Mouse (Mus musculus): Measurements from ENCODE around the gene Gsdme. TPM values are rescaled to one million over a fixed set of nuclear protein-coding genes. Genes with fewer than 3 reads are reported as not detected.
A peak's percentile ranks its signal among the peaks of the same experiment; 100 is the strongest.

Gsdme gene
- total and polyA plus RNA-seq, 2 experiments = 1.2 to 1.4 TPM

DNA sequence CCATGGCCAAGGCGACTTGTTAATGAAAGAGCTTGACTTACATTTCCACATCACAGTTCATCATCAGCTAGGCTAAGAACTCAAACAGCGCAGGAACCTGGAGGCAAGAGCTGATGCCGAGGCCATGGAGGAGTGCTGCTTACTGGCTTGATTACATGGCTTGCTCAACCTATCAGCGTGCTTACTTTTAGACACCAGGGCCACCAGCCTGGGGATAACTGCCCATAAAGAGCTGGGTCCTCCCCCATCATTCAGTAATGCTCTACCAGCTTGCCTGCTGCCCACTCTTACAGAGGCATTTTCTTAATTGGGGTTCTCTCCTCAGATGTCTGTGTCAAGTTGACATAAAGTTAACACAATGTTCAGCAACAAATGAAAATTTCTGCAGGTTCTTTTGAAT lies 58.6 kb downstream of the Gsdme start:
- Histone ChIP-seq H3K4me3 (ENCODE audit: insufficient read depth, low read depth, low read length) (no peak overlapping the region), H3K4me1 (ENCODE audit: control insufficient read depth, insufficient read depth, low read length) (no peaks in the 10 kb centered on the region), H3K36me3 (ENCODE audit: control insufficient read depth, insufficient read depth, low read length) (peaks cover 6% of the 10 kb centered on the region; the same call in 1 of the 2 replicates), H3K79me2 (ENCODE audit: control insufficient read depth, insufficient read depth, low read length) (no peaks in the 10 kb centered on the region), H3K27me3 (ENCODE audit: control insufficient read depth, insufficient read depth, low read length) (no peaks in the 10 kb centered on the region), H3K27ac (replicated peaks; ENCODE audit: insufficient read depth, low read depth, low read length) (no peak overlapping the region), H3K9ac (ENCODE audit: low read depth, low read length) (no peak overlapping the region)
- DNase-seq (ENCODE audit: extremely low read depth, low read depth, low spot score) = no peak
- TF ChIP-seq CTCF (IDR thresholded peaks at IDR 0.05; ENCODE audit: low read depth, low read length) (no peak), POLR2A (IDR thresholded peaks at IDR 0.05; ENCODE audit: extremely low read depth, insufficient read depth, low read length) (no peak)
- 96% methylated on average over 4 of the region's 4 CpGs for WGBS

DNA sequence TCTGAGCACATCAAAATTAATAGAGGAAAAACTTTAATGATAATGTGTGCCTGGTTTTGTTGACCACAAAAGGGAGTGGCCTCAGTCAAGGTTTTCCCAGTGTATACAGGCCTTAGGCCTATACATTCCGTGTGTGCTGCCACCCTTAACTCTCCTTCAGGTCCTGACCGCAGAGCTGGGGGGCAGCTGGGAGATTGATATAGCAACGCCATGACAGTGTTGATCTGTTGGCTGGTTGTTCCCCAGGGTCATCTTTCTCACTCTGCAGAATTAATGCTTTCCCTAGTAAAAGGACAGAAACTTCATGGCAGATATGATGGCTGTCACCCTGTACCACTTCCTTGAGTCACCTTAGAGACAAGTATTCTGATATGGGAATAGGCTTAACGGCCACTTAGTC lies 59.3 kb downstream of the Gsdme start:
- Histone ChIP-seq H3K27me3 (ENCODE audit: control insufficient read depth, insufficient read depth, low read length) (no peaks in the 10 kb centered on the region), H3K4me3 (ENCODE audit: insufficient read depth, low read depth, low read length) (no peak overlapping the region), H3K36me3 (ENCODE audit: control insufficient read depth, insufficient read depth, low read length) (peaks cover 7% of the 10 kb centered on the region; the same call in 1 of the 2 replicates), H3K27ac (replicated peaks; ENCODE audit: insufficient read depth, low read depth, low read length) (no peak overlapping the region), H3K9ac (ENCODE audit: low read depth, low read length) (no peak overlapping the region), H3K79me2 (ENCODE audit: control insufficient read depth, insufficient read depth, low read length) (no peaks in the 10 kb centered on the region), H3K4me1 (ENCODE audit: control insufficient read depth, insufficient read depth, low read length) (no peaks in the 10 kb centered on the region)
- 95% methylated on average over 4 of the region's 4 CpGs for WGBS
- TF ChIP-seq POLR2A (IDR thresholded peaks at IDR 0.05; ENCODE audit: extremely low read depth, insufficient read depth, low read length) (no peak), CTCF (IDR thresholded peaks at IDR 0.05; ENCODE audit: low read depth, low read length) (no peak)
- no peak for DNase-seq (ENCODE audit: extremely low read depth, low read depth, low spot score)

DNA sequence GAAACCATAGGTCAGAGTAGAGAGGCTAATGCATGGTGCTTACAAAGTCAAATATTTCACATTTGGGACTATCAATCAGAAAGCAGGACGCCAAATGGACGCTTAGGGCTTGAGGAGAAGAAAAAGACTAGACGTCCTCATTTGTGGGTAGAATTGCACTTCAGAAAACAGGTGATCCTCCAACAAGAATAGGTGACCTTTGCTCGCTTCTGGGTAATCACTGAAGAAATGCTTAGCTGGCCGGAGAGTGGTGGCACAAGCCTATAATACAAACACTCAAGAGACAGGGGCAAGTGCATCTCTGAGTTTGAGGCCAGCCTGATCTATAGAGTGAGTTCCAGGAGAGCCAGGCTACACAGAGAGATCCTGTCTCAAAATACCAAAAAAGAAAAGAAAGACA lies 69.8 kb downstream of the Gsdme start:
- no peak for TF ChIP-seq POLR2A (IDR thresholded peaks at IDR 0.05; ENCODE audit: extremely low read depth, insufficient read depth, low read length)
- TF ChIP-seq CTCF (IDR thresholded peaks at IDR 0.05; ENCODE audit: low read depth, low read length) = no peak

DNA sequence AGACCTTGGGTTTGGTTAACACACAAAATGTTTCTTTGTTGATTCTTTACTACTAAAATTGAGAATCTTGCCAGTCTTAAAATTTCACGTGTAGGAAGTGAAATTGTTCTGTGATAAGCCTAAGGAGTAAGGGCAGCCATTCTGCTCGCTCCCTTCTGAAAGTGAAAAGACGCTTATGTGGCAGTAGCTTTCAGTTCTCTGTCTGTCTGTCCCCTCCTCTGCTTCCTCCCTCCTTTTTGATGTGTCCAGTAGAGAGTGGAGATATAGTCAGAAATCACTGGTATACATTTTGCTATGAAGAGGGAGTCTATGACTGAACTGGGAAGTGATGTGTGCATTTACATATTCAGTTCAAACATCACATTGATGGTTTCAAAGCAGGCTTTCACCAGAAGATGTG lies 70.8 kb downstream of the Gsdme start:
- no peak overlapping the region for H3K4me3 ChIP-seq (ENCODE audit: insufficient read depth, low read depth, low read length)
- no peak overlapping the region for H3K9ac ChIP-seq (ENCODE audit: low read depth, low read length)
- H3K79me2 ChIP-seq (ENCODE audit: control insufficient read depth, insufficient read depth, low read length) = no peaks in the 10 kb centered on the region; the same call in 1 of the 2 replicates
- no peak for TF ChIP-seq CTCF (IDR thresholded peaks at IDR 0.05; ENCODE audit: low read depth, low read length)
- no peak for TF ChIP-seq POLR2A (IDR thresholded peaks at IDR 0.05; ENCODE audit: extremely low read depth, insufficient read depth, low read length)
- peaks cover 30% of the 10 kb centered on the region for H3K4me1 ChIP-seq (ENCODE audit: control insufficient read depth, insufficient read depth, low read length)
- peaks cover 5% of the 10 kb centered on the region for H3K36me3 ChIP-seq (ENCODE audit: control insufficient read depth, insufficient read depth, low read length)
- no peaks in the 10 kb centered on the region for H3K27me3 ChIP-seq (ENCODE audit: control insufficient read depth, insufficient read depth, low read length)
- WGBS = 53% methylated on average over 3 of the region's 3 CpGs
- no peak for DNase-seq (ENCODE audit: extremely low read depth, low read depth, low spot score)
- peak overlapping the region; percentile 66 for H3K27ac ChIP-seq (replicated peaks; ENCODE audit: insufficient read depth, low read depth, low read length)

More for the DNA sequence above, 69.8 kb downstream of the Gsdme start:
- no peak overlapping the region for H3K9ac ChIP-seq (ENCODE audit: low read depth, low read length)
- WGBS = 47% methylated on average over 5 of the region's 5 CpGs
- no peak overlapping the region for H3K27ac ChIP-seq (replicated peaks; ENCODE audit: insufficient read depth, low read depth, low read length)
- H3K4me1 ChIP-seq (ENCODE audit: control insufficient read depth, insufficient read depth, low read length) = peaks cover 22% of the 10 kb centered on the region
- H3K27me3 ChIP-seq (ENCODE audit: control insufficient read depth, insufficient read depth, low read length) = no peaks in the 10 kb centered on the region
- peaks cover 9% of the 10 kb centered on the region for H3K36me3 ChIP-seq (ENCODE audit: control insufficient read depth, insufficient read depth, low read length)
- DNase-seq (ENCODE audit: extremely low read depth, low read depth, low spot score) = peak; percentile 68
- no peaks in the 10 kb centered on the region; the same call in 1 of the 2 replicates for H3K79me2 ChIP-seq (ENCODE audit: control insufficient read depth, insufficient read depth, low read length)
- H3K4me3 ChIP-seq (ENCODE audit: insufficient read depth, low read depth, low read length) = no peak overlapping the region

DNA sequence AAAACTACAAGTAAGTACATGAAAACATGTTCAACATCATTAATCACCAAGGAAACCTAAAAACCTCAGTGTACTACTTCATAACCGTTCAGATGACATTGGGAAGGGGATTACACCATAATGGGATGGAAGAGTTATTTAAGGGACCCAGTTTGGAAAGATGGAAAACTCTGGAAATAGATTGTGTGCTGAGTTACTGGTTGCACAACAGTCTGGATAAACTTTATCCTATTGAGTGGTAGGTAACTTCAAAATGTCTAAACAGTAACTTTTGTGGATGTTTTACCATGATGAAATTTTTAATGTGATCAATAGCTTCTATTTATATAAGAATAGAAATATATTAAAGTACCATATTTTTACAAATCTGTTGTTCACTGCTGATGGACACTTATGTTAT lies 71.5 kb downstream of the Gsdme start:
- Histone ChIP-seq H3K36me3 (ENCODE audit: control insufficient read depth, insufficient read depth, low read length) (peaks cover 3% of the 10 kb centered on the region), H3K9ac (ENCODE audit: low read depth, low read length) (no peak overlapping the region), H3K4me3 (ENCODE audit: insufficient read depth, low read depth, low read length) (no peak overlapping the region), H3K4me1 (ENCODE audit: control insufficient read depth, insufficient read depth, low read length) (peaks cover 30% of the 10 kb centered on the region), H3K27ac (replicated peaks; ENCODE audit: insufficient read depth, low read depth, low read length) (peak overlapping the region; percentile 91), H3K27me3 (ENCODE audit: control insufficient read depth, insufficient read depth, low read length) (no peaks in the 10 kb centered on the region), H3K79me2 (ENCODE audit: control insufficient read depth, insufficient read depth, low read length) (no peaks in the 10 kb centered on the region; the same call in 1 of the 2 replicates)
- DNase-seq (ENCODE audit: extremely low read depth, low read depth, low spot score) = peak; percentile 91
- TF ChIP-seq POLR2A (IDR thresholded peaks at IDR 0.05; ENCODE audit: extremely low read depth, insufficient read depth, low read length) = no peak
- no peak for TF ChIP-seq CTCF (IDR thresholded peaks at IDR 0.05; ENCODE audit: low read depth, low read length)
- WGBS = 17% methylated on average over 1 of the region's 1 CpGs

DNA sequence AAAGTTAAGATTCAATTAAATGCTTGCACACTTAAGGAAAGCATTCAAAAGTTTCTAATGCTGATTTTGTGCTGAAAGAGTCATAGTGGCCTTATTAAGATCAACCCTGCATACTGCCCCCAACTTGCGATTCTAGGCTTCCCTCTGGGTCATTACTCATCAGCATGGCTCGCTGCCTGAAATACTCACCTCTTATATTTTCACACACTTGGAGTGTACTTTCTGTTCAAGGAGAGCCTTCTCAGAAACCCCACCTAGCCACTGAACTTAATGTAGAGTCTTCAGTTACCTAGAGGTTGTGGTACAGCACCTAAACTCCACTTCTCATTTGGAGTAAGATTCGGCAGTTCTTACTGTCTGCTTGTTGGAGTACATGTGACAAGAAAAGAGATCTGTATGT lies 72.1 kb downstream of the Gsdme start:
- Histone ChIP-seq H3K79me2 (ENCODE audit: control insufficient read depth, insufficient read depth, low read length) (no peaks in the 10 kb centered on the region; the same call in 1 of the 2 replicates), H3K27ac (replicated peaks; ENCODE audit: insufficient read depth, low read depth, low read length) (peak overlapping the region; percentile 63), H3K9ac (ENCODE audit: low read depth, low read length) (no peak overlapping the region), H3K27me3 (ENCODE audit: control insufficient read depth, insufficient read depth, low read length) (no peaks in the 10 kb centered on the region), H3K4me3 (ENCODE audit: insufficient read depth, low read depth, low read length) (no peak overlapping the region), H3K36me3 (ENCODE audit: control insufficient read depth, insufficient read depth, low read length) (peaks cover 5% of the 10 kb centered on the region), H3K4me1 (ENCODE audit: control insufficient read depth, insufficient read depth, low read length) (peaks cover 30% of the 10 kb centered on the region)
- TF ChIP-seq CTCF (IDR thresholded peaks at IDR 0.05; ENCODE audit: low read depth, low read length) (no peak), POLR2A (IDR thresholded peaks at IDR 0.05; ENCODE audit: extremely low read depth, insufficient read depth, low read length) (no peak)
- no peak for DNase-seq (ENCODE audit: extremely low read depth, low read depth, low spot score)
- 65% methylated on average over 3 of the region's 3 CpGs for WGBS
